Mouse (Mus musculus) lung, embryonic 14.5 days (tissue): ENCODE data around the gene Dscam. TPM values are rescaled to one million over a fixed set of nuclear protein-coding genes. Genes with fewer than 3 reads are reported as not detected.

Source experiments
- ATAC-seq: fragments of 200-750 bp; cut with Nextera tagmentation; 2 replicates; pipeline ENCODE4 v1.8.0; 2017; ENCODE audit warnings: mild to moderate bottlenecking, moderate TSS enrichment, moderate library complexity; ENCODE audit not compliant: insufficient read depth
- DNase-seq: peaks from one replicate; pipeline ENCODE4 v3.0.0-alpha.2; 2015
- H3K27ac ChIP-seq: fragments of 300-500 bp; sonication (generic); 2 replicates; pipeline ENCODE4 v1.5.1; 2014; ENCODE audit warnings: low read depth, mild to moderate bottlenecking, moderate library complexity
- H3K27me3 ChIP-seq: fragments of 300-500 bp; sonication (generic); 2 replicates; pipeline ENCODE4 v1.6.1; 2014; ENCODE audit warnings: low read length, control low read depth; ENCODE audit not compliant: insufficient read depth
- H3K36me3 ChIP-seq: fragments of 300-500 bp; sonication (generic); 2 replicates; pipeline ENCODE4 v1.6.1; 2014; ENCODE audit warnings: control low read depth; ENCODE audit not compliant: insufficient read depth
- H3K4me1 ChIP-seq: fragments of 300-500 bp; sonication (generic); 2 replicates; pipeline ENCODE4 v1.6.1; 2014; ENCODE audit warnings: antibody characterized with exemption, control low read depth; ENCODE audit not compliant: insufficient read depth
- H3K4me2 ChIP-seq: fragments of 300-500 bp; sonication (generic); 2 replicates; pipeline ENCODE4 v1.6.1; 2014; ENCODE audit warnings: mild to moderate bottlenecking
- H3K4me3 ChIP-seq: fragments of 300-500 bp; sonication (generic); 2 replicates; pipeline ENCODE4 v1.5.1; 2014; ENCODE audit warnings: low read depth, low read length
- H3K9ac ChIP-seq: fragments of 300-500 bp; sonication (generic); 2 replicates; pipeline ENCODE4 v1.6.1; 2014
- H3K9me3 ChIP-seq: fragments of 300-500 bp; sonication (generic); 2 replicates; pipeline ENCODE4 v1.6.1; 2016; ENCODE audit warnings: low read depth, low read length, control low read depth
- CTCF ChIP-seq: IDR thresholded peaks from 2 replicates; pipeline ENCODE4 v1.5.1; 2016; ENCODE audit warnings: antibody characterized with exemption, low read depth
- WGBS: fragments of 180-500 bp; shearing (Covaris S2); extraction: QIAGEN DNeasy Blood & Tissue Kit; methylation state at CpG from one replicate; pipeline ENCODE4 v1.1.7; 2014; 5-methylcytosine and 5-hydroxymethylcytosine counted together
- polyA plus RNA-seq: library from polyadenylated mRNA; unstranded; fragments of >200 nt; fragmentation: Nextera tagmentation; extraction: Ambion mirVana; gene quantifications from 2 replicates; pipeline ENCODE4 v1.2.1, GENCODE M21; 2014

Dscam gene
- polyA plus RNA-seq, 1 experiment from 2014 or later, result not detected

DNA sequence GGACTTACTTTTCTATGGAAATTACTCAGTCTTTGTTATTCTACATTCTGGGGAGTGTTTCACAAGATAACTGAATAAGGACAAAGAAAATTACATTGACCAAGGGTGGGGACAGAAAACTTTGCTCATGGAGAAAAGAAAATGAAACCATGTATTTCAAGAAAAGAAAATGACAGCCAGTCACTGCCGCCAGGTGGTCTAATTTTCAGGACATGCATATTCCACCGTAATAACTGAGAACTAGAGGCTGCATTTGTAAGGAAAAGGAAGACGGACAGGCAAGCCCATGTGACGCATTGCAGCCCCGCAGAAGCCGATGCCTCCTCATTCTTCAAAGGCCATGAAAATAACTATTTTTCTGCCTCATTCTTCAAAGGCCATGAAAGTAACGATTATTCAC lies 197.3 kb downstream of the Dscam start:
- Histone ChIP-seq H3K36me3 (no peaks in the 10 kb centered on the region), H3K4me1 (no peaks in the 10 kb centered on the region), H3K27ac (no peak overlapping the region), H3K4me3 (no peak overlapping the region), H3K9me3 (no peaks in the 10 kb centered on the region), H3K4me2 (no peak overlapping the region), H3K27me3 (no peaks in the 10 kb centered on the region), H3K9ac (no peak overlapping the region)
- no peak for TF ChIP-seq CTCF
- no peak for ATAC-seq
- DNase-seq, result no peak
- 81% methylated on average over 7 of the region's 7 CpGs for WGBS

GRCm38 (mm10) chr16:96971768-96972167 lies 198.8 kb downstream of the Dscam start:
- no peaks in the 10 kb centered on the region for H3K9me3 ChIP-seq
- ATAC-seq, result no peak
- no peak overlapping the region for H3K9ac ChIP-seq
- H3K27me3 ChIP-seq, result no peaks in the 10 kb centered on the region
- no peak overlapping the region for H3K27ac ChIP-seq
- TF ChIP-seq CTCF, result no peak
- no peak overlapping the region for H3K4me3 ChIP-seq
- no peak for DNase-seq
- no peaks in the 10 kb centered on the region for H3K36me3 ChIP-seq
- H3K4me1 ChIP-seq, result no peaks in the 10 kb centered on the region
- H3K4me2 ChIP-seq, result no peak overlapping the region
- WGBS, result 80% methylated on average over 4 of the region's 4 CpGs

GRCm38 (mm10) chr16:96970412-96970811 lies 200.1 kb downstream of the Dscam start:
- no peaks in the 10 kb centered on the region for H3K36me3 ChIP-seq
- no peak overlapping the region for H3K4me2 ChIP-seq
- H3K4me1 ChIP-seq, result no peaks in the 10 kb centered on the region
- H3K27me3 ChIP-seq, result no peaks in the 10 kb centered on the region
- H3K9ac ChIP-seq, result no peak overlapping the region
- WGBS, result 74% methylated on average over 2 of the region's 2 CpGs
- TF ChIP-seq CTCF, result no peak
- no peak overlapping the region for H3K27ac ChIP-seq
- H3K4me3 ChIP-seq, result no peak overlapping the region
- no peak for DNase-seq
- H3K9me3 ChIP-seq, result no peaks in the 10 kb centered on the region
- no peak for ATAC-seq

GRCm38 (mm10) chr16:96969643-96970042 lies 200.9 kb downstream of the Dscam start:
- no peaks in the 10 kb centered on the region for H3K9me3 ChIP-seq
- H3K27me3 ChIP-seq, result no peaks in the 10 kb centered on the region
- WGBS, result 77% methylated on average over 2 of the region's 2 CpGs
- no peak overlapping the region for H3K4me3 ChIP-seq
- no peak overlapping the region for H3K9ac ChIP-seq
- DNase-seq (no peak), ATAC-seq (no peak)
- no peak for TF ChIP-seq CTCF
- no peak overlapping the region for H3K4me2 ChIP-seq
- H3K36me3 ChIP-seq, result no peaks in the 10 kb centered on the region
- H3K27ac ChIP-seq, result no peak overlapping the region
- no peaks in the 10 kb centered on the region for H3K4me1 ChIP-seq

GRCm38 (mm10) chr16:96968885-96969480 lies 201.6 kb downstream of the Dscam start:
- DNase-seq, result no peak
- 43% methylated on average over 2 of the region's 2 CpGs for WGBS
- no peak for ATAC-seq

GRCm38 (mm10) chr16:96959695-96960094 lies 210.9 kb downstream of the Dscam start:
- Histone ChIP-seq H3K4me2 (no peak overlapping the region), H3K36me3 (no peaks in the 10 kb centered on the region), H3K4me3 (no peak overlapping the region), H3K9ac (no peak overlapping the region), H3K9me3 (no peaks in the 10 kb centered on the region), H3K27me3 (no peaks in the 10 kb centered on the region), H3K27ac (no peak overlapping the region), H3K4me1 (no peaks in the 10 kb centered on the region)
- 69% methylated on average over 3 of the region's 3 CpGs for WGBS
- no peak for TF ChIP-seq CTCF
- no peak for ATAC-seq
- DNase-seq, result no peak

More at GRCm38 (mm10) chr16:96968885-96969480, 201.6 kb downstream of the Dscam start:
- H3K9me3 ChIP-seq, result no peaks in the 10 kb centered on the region
- TF ChIP-seq CTCF, result no peak
- H3K4me2 ChIP-seq, result no peak overlapping the region
- no peaks in the 10 kb centered on the region for H3K27me3 ChIP-seq
- H3K4me1 ChIP-seq, result no peaks in the 10 kb centered on the region
- no peak overlapping the region for H3K27ac ChIP-seq
- no peaks in the 10 kb centered on the region for H3K36me3 ChIP-seq
- H3K4me3 ChIP-seq, result no peak overlapping the region
- H3K9ac ChIP-seq, result no peak overlapping the region

DNA sequence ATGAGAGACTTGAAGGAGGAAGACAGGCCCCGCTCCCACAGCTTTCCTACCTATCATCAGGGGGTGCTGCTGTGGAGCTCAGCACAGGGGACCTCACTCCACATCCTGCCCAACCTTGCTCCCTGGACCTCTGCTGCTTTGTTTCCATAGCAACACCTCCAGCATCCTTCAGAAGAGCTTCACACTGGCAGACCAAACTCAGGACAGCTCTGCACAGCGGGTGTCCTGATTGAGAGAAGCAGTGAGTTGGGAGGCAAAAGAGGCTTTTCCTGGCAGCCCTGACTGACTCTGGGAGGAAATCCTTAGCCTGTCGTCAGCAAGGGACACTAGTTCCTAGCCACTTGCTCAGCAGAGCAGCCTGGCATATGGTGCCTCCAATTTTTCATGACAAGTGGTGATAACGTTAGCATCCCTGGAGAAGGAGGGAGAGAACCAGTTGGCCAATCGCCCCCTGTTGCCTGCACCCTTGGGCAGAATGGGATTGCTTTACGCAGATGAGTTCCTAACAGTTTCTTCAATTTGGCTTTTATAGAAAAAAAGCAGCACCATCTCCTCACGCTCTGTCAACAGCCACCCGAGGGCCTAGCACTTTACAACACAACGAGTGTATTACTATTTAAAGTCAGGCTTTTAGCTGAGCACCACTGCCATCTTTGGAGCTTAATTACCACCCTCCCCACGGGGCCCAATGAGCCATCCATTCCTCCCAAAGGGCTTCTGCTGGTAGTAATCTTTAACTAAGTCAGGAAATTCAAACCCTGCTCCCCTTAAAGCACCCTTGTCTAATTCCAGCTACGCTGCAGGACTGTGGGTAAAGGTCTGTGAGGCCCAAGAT lies 224.9 kb downstream of the Dscam start:
- H3K9ac ChIP-seq, result no peak overlapping the region
- H3K9me3 ChIP-seq, result no peaks in the 10 kb centered on the region
- no peaks in the 10 kb centered on the region for H3K4me1 ChIP-seq
- ATAC-seq (no peak), DNase-seq (no peak)
- TF ChIP-seq CTCF, result no peak
- 55% methylated on average over 11 of the region's 11 CpGs for WGBS
- no peak overlapping the region for H3K27ac ChIP-seq
- no peak overlapping the region for H3K4me3 ChIP-seq
- no peak overlapping the region for H3K4me2 ChIP-seq
- no peaks in the 10 kb centered on the region for H3K36me3 ChIP-seq
- H3K27me3 ChIP-seq, result no peaks in the 10 kb centered on the region
